ENCODE assay signal across 15 mouse cellular contexts in the genomic region with DNA sequence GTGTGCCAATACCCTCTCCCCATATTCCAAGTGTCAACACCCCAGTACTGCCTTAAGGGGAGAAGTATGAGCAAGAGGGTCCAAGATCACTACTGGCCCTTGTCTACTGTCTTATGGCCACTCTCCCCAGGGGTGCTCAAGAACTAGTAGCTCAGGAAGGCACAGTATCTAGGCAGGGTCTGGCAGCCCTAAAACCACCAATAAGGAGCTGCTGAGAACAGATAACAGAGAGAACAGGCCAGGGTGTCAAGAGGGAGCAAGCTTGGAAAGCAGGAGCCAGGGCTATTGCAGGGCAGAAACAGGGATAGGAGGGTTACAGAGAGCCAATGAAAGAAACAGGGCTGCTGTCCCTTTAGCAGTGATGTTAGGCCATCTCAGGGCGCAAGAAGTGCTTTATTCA.
"Had no signal": no experiment of that assay in that cellular context is flagged by ENCODE, and none has a peak within 500 bp of the region (broad histone marks: within the 10 kb centered on the region; RNA-seq: fewer than 3 reads in every experiment).

No protein-coding gene starts in this region.

- H3K4me3 ChIP-seq: layer of hippocampus, adult 2 months; limb, embryonic 13.5 days; midbrain, embryonic 13.5 days; myocyte had no signal

- H3K36me3 ChIP-seq: limb, embryonic 13.5 days; midbrain, embryonic 13.5 days had no signal

- ATAC-seq: midbrain, embryonic 13.5 days had no signal

- H3K4me2 ChIP-seq: limb, embryonic 13.5 days; midbrain, embryonic 13.5 days had no signal

- H3K27me3 ChIP-seq: limb, embryonic 13.5 days; midbrain, embryonic 13.5 days had no signal

- H3K9ac ChIP-seq: limb, embryonic 13.5 days; midbrain, embryonic 13.5 days had no signal

- DNase-seq: kidney, adult 18-20 months; kidney, postnatal 10 days; kidney, postnatal 4 days; left cerebral cortex, postnatal 4 days; lung, adult 18-20 months; lung, postnatal 36 days; retina, postnatal 1 day; right cerebral cortex, postnatal 4 days; spleen, adult 18-20 months; thymus, adult 2 months; thymus, postnatal 25 days had no signal

- H3K27ac ChIP-seq: layer of hippocampus, adult 2 months; limb, embryonic 13.5 days; midbrain, embryonic 13.5 days had no signal

- H3K9me3 ChIP-seq: limb, embryonic 13.5 days; midbrain, embryonic 13.5 days had no signal

- H3K4me1 ChIP-seq: limb, embryonic 13.5 days; midbrain, embryonic 13.5 days had no signal
